Mouse (Mus musculus): ENCODE measurements at regions not wholly inside any gene's neighbourhood (a gene's known extent, or its start where the extent isn't known, plus 50 kb on each side); places are given as distances from the start of the nearest gene placed in this dataset.

DNA sequence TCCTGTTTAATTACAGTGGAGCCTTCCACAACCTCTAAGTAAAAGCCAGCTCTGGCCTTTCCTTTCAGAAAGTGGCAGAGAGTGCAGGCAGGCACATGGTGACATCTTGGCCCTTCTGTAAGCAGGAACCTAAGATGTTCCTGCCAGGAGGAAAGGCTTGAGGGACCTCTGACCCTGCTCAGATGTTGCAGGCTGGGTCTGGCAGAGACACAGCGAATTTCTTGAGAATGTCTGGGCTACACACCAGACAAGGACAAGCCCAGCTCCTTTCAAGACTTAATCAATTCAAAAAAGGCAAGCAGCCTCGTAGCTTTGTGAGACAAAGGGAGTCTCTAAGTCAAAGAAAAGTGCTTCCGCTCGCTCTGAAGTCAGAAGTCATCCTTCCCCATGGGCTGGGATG is 79.2 kb upstream of the 4930583I09Rik start:
- no peak for DNase-seq

GRCm38 (mm10) chr17:64914302-64914701 is 78.4 kb upstream of the 4930583I09Rik start:
- DNase-seq = peak; percentile 52 to 66

DNA sequence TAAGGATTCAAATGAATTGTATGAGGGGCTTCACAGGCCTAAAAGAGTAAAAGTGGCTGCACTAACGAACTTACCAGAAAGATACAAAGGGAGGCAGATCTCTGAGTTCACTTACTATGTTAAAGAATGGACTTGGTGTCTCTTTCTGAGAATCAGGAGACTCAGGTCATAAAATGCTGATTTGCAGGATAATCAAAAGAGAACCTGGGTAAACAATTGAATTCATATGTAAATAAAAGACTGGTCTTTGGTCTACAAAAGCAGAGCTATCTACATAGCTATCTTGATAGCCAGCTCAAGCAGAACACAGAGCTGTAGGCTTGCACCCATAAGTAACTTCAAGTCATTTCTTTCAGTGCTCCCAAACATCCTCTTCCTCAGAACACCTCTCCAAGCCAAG is 72.8 kb upstream of the 4930583I09Rik start:
- DNase-seq = no peak

DNA sequence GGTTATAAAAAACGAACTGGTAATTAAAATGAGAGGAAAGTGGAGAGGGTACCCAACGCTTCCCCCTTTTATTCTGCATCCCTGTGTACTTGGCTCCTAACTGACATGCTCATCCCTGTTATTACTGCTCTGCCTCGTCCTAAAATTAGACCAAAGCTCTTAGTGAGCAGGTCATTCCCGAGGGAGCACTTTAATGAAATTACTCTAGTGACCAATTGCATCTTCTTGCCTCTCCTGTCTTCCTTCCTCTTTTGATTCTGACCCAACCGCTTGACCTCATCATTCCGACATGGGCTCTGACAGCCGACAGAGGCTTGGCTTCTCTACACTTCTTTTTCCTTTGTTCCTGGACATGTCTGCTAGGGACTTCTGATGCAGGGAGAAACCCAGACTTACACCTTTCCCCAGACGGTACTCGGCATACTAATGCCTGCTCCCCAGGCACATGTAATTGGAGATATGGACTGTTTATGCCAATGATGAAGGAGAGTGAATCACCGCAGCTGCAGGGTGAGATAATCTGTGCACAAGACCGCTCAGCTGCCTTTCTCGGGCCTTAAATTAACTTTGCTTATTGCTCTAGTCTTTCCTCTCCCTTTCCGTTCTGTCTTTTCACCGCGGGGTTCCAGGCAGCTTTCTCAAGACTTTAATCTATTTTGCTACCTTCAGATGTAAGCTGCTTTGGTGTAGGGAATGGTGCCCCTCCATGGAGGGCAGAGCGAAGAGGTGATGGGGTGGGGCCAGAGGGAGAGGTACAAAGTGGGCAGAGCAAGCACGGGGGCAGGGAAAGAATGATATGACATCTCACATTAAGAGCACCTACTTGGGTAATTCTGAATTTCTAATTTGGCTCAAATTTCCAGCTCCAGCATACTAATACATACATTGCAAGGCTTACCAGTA is 66.1 kb upstream of the 4930583I09Rik start:
- no peak for DNase-seq

GRCm38 (mm10) chr17:64897473-64897872 is 61.6 kb upstream of the 4930583I09Rik start:
- no peak for DNase-seq

DNA sequence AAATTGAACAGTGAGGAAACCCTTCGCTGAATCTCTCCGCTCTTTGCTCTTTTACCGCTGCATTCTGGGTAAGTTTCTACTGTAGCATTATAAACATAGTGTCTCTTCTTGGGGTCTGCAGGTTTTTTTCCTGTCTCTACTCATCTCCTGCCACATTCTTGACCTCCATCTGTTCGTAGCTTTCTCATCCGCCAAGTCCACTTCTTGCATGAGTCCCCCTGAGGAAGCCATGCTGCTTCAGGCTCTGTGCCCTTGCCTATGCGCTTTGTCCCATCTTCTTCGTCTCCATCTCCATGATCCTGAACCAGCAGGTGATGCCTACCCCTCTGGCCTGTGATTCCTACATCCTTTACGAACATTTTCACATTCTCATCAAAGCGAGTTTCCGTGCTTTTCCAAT is 60.0 kb upstream of the 4930583I09Rik start:
- peak; percentile 51 to 69 for DNase-seq

GRCm38 (mm10) chr17:64895466-64895865 is 59.6 kb upstream of the 4930583I09Rik start:
- DNase-seq = peak; percentile 26 to 58

DNA sequence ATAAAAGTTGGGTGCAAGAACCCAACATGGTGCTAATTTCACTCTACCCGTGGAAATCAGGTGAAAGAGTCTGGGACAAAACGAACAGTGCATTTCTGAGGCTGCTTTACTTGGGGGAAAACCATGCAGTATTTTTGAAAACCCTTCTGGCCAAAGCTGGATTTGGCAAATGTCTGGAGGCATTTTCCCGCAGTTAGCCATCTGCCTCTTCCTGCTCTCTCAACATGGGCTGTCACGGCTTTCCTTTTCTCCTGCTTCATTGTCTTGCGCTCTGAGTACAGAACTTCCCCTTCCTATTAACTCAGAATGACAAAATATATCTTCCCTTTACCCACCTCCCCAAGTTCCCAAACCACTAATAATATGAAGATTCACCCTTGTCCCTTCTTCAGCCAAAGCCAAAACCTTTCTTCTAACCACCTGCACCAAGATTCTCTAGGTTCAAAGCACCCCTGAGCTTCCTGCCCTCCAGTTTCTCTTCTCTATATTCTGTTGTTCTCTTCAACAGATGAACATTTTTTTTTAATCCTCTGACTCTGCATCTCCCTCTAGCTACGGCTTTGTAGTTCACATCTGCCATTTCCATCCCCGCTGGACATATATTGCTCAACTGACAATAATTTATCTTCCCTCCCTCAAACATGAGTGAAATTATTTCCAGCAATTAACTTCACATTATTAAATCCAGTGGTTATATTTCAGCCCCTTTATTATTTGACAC is 57.5 kb upstream of the 4930583I09Rik start:
- DNase-seq = peak; percentile 69 to 81
